Mouse (Mus musculus) right cerebral cortex, postnatal 10 days (tissue): ENCODE data around the gene Tufm.

Source experiments
- DNase-seq, 2 experiments: peaks; one replicate each; pipeline ENCODE4 v3.0.0; 2021; ENCODE audit warnings: low spot score in 2 of 2

Tufm gene

DNA sequence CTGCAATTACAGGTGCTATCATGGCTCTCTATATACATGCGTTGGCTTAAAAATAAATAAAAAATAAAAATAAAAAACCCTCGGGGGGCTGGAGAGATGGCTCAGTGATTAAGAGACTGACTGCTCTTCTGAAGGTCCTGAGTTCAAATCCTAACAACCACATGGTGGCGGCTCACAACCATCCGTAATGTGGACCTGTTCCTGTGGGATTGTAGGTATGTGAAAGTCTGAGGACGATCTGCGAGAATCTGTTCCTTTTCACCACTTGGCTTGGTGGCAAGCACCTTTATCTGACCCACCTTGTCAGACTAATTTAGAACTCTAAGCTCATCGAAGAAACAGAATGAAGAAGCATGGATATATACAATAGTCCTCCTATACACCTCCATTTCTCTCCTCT, 12.3 kb downstream of the Tufm start:
- DNase-seq: no peak

DNA sequence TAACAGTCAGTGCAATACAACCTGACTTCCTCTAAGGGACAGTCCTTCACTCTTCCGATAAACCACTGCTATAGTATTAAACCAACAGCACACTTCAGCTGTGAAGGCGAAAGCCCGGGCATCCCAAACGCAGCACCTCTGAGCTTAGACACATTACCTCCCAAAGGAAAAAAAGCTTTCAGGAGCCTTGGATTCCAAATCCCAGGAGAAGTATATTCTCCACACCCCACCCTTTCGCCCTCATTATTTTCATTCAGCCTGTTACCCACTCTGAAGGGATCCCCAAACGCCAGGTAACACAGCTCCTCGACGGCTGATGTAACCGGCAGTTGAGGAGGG, 14.5 kb downstream of the Tufm start:
- no peak for DNase-seq

DNA sequence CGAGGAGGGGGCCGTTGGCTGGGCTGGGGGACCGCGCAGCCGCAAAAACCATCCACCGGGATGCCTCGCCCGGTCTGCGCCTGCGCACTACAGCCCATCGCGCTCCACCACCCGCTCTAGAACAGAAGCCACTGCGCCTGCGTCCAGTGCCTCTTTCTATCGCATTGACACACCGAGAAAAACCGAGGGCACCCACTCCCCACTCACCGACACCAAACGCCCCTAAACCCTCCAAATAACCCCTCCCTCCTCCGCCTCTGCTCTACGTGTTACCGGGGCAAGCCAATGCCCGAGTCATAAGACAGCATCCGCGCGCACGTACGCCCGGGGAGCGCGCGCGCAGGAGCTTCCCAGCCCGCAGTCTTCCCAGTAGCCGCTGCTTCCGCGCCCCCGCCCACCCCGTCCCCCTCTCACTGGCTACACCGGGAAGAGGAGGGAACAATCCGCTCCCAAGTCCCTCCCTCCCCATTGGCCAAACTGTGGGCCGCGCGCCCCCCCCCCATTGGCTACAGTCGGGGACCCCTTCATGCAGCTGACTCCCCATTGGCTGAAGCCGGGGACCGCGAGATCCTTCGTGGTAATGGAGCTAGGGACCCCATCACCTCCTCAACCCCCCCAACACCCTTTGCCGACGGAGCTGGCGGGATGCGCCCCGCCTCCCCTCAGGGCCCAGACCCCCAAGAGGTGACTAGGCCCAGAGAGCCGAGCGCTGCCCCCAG, 15.0 kb downstream of the Tufm start:
- peak; percentile 97 to 98 for DNase-seq

DNA sequence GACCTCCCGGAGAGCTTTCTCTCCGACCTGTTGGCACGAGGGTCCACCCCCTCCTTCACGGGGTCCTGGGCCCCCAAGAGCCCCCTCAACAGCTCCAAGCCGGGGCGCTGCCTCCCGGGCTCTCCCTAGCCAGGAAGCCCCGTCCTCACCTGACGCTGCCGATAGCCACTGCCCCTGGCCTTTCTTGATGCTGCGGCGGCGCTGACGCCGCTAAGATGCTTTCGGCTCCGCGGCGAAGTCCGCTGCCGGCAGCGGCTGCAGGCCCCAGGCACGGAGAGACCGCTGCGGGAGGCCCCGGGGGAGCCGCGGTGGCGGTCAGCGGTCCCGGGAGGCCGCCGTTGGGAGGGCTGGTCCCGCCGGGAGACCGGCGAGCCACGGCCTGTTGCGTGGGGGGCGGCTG, 15.6 kb downstream of the Tufm start:
- no peak for DNase-seq

- peak; percentile 99 for DNase-seq
These were observed 16.2 kb downstream of the Tufm start, which contains the start of gene Atxn2l for GRCm38 (mm10) chr7:126503273-126503878. Gene Atxn2l (minus strand): TSS chr7:126503437.

DNA sequence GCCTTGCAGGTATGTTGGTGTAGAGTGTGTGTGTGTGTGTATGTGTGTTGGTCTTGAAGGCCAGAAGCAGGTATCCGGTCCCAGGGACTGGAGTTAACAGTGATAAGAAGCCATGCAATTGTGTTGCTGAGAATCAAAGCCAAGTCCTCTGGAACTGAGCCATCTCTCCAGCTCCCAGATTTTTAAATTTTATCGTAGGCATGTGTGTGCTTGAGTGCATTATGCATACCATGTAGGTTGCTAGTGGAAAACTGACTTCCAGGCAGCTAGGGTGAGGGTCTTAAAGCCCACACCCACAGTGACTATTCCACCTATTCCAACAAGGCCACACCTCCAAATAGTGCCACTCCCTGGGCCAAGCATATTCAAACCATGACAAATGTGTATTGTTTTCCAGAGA, 17.8 kb downstream of the Tufm start:
- DNase-seq: peak in 1 of 2 experiments; percentile 38

GRCm38 (mm10) chr7:126507126-126507778, 20.1 kb downstream of the Tufm start:
- DNase-seq: peak in 1 of 2 experiments; percentile 13

- peak in 1 of 2 experiments; percentile 3 for DNase-seq
These were observed 24.1 kb downstream of the Tufm start for GRCm38 (mm10) chr7:126511287-126511686.

- peak in 1 of 2 experiments; percentile 4 for DNase-seq
These were observed 31.2 kb downstream of the Tufm start for GRCm38 (mm10) chr7:126518261-126518941.

- peak; percentile 55 to 58 for DNase-seq
These were observed 32.4 kb downstream of the Tufm start for GRCm38 (mm10) chr7:126519513-126519912.

GRCm38 (mm10) chr7:126523316-126523715, 36.2 kb downstream of the Tufm start:
- no peak for DNase-seq

DNA sequence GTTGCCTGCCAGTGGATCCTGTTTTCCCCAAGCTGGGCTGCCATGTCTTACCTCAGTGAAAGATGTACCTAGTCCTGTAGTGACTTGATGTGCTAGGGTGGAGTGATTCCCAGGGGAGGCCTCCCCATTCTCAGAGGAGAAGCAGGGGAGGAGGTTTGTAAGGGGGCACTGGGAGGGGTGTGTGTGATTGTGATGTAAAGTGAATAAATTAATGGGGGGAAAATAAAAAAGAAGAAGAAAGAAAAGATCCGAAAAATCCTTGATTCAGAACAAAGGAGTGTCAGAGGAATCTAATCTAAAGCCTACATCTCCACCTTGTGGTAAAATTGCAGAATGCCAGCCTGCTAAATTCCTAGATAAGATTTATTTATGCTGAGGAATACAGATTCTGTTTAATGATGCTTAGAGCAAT, 41.0 kb downstream of the Tufm start:
- DNase-seq: peak; percentile 36 to 48

DNA sequence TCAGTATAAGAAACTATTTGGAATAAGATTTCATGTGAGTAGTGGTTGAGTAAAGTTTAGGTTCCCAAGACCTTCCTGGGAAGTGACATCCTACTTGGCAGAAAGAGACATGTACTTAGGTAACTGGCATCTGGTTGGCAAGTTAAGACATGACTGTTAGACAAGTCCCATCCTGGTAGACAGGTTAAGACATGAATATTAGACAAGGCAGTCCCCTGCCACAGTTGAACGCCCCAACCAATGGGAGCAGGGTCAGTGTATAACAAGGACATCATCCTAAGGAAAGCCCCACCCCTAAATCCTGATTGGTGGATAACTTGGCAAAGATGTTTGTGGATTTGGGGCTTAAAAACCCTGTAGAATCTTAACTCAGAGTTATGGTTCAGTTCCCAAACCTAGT, 46.3 kb downstream of the Tufm start:
- no peak for DNase-seq

DNA sequence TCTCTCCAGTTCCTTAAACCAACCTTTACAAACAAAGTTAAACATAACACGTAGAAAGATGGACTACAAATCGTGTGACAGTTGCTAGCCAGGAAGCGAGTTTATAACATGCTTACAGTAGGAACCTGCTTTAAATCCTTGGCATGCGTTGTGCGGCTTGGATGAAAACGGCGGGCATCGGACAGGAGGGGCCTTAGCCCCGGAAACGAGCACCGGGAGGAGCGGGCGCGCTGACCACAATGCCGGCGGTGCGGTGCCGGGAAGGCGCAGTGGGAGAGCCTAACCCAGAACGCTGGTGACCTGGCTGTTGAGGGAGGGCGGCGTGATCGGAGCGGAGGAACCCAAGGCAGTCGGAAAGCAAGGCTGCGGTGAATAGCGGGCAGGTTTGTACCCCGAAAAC, 48.6 kb downstream of the Tufm start:
- DNase-seq: peak in 1 of 2 experiments; percentile 25

DNA sequence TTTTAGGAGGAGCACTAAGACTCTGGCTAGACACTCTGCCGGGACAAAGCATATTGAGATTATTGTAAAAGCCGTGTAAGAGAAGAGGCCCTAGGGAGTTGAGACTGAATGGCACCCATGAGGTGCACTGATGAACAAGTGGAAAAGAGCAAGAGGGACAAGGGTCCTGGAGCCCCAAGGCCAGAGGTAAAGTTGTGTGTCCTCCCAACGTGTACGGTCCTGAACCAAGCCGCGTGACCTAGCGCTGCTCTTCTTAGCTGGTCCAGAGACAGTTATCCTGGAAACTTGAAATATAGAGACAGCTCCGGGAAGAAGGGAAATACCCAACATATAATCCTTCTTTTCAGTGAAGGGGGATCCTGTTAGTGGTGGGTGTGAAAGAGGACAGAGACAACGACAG, 49.3 kb downstream of the Tufm start:
- DNase-seq: no peak

DNA sequence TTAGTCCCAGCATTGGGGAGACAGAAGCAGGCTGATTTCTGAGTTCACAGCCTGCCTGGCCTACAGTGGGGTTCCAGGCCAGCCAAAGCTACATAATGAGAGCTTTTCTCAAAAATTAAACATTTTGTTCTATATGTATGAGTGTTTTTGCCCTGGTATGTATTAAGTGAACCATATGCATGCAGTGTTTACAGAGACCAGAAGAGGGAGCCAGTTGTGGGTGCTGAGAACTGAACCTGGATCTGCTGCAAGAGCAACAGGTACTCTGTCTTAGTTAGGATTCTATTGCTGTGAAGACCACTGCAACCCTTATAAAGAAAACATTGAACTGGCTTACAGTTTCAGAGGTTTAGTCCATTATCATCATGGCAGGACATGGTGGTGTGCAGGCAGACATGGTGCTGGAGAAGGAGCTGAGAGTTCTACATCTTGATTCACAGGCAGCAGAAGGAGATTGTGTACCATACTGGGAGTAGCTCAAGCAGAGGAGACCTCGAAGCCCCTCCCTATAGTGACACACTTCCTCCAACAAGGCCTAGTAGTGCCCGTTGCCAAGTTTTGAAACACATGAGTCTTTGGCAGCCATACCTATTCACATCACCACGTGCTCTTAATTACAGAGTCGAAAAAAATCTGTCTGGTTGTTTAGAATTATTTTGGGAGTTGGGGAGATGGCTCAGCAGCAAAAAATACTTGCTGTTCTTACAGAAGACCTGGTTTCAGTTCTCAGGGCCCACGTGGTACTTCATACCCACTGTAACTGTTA, 50.8 kb downstream of the Tufm start:
- peak; percentile 40 to 62 for DNase-seq
